Mouse (Mus musculus) stomach, embryonic 15.5 days (tissue): ENCODE results near the gene Zfp1. TPM values are rescaled to one million over a fixed set of nuclear protein-coding genes. Genes with fewer than 3 reads are reported as not detected.

ENCODE experiments used
- ATAC-seq: fragments of 200-750 bp; cut with Nextera tagmentation; 2 replicates; pipeline ENCODE4 v1.8.0; 2017; ENCODE audit warnings: low read depth, moderate number of reproducible peaks, moderate TSS enrichment; ENCODE audit not compliant: insufficient read depth, low FRiP score
- H3K27ac ChIP-seq: fragments of 300-500 bp; sonication (generic); 2 replicates; pipeline ENCODE4 v1.5.1; 2015; ENCODE audit warnings: mild to moderate bottlenecking, inconsistent platforms
- H3K27me3 ChIP-seq: fragments of 300-500 bp; sonication (generic); replicated peaks from 2 replicates; pipeline ENCODE4 v1.6.1; 2015; ENCODE audit warnings: inconsistent platforms
- H3K36me3 ChIP-seq: fragments of 300-500 bp; sonication (generic); 2 replicates; pipeline ENCODE4 v1.6.1; 2015; ENCODE audit warnings: inconsistent platforms
- H3K4me1 ChIP-seq: fragments of 300-500 bp; sonication (generic); 2 replicates; pipeline ENCODE4 v1.6.1; 2015; ENCODE audit warnings: inconsistent platforms
- H3K4me2 ChIP-seq: fragments of 300-500 bp; sonication (generic); 2 replicates; pipeline ENCODE4 v1.6.1; 2015; ENCODE audit warnings: mild to moderate bottlenecking, inconsistent platforms
- H3K4me3 ChIP-seq: fragments of 300-500 bp; sonication (generic); replicated peaks from 2 replicates; pipeline ENCODE4 v1.5.1; 2015; ENCODE audit warnings: inconsistent platforms
- H3K9ac ChIP-seq: fragments of 300-500 bp; sonication (generic); 2 replicates; pipeline ENCODE4 v1.6.1; 2015; ENCODE audit warnings: inconsistent platforms
- H3K9me3 ChIP-seq: fragments of 300-500 bp; sonication (generic); 2 replicates; pipeline ENCODE4 v1.6.1; 2016; ENCODE audit warnings: inconsistent platforms
- WGBS: fragments of 180-500 bp; shearing (Covaris S2); methylation state at CpG from one replicate; pipeline ENCODE4 v1.1.7; 2015; 5-methylcytosine and 5-hydroxymethylcytosine counted together
- polyA plus RNA-seq: library from polyadenylated mRNA; unstranded; fragments of >200 nt; fragmentation: Nextera tagmentation; extraction: Ambion mirVana; gene quantifications from 2 replicates; pipeline ENCODE4 v1.2.1, GENCODE M21; 2015

The Zfp1 gene
- polyA plus RNA-seq, result 17.7 and 19.8 TPM in 2 replicates

GRCm38 (mm10) chr8:111643264-111644141 lies at the start of gene Zfp1:
Zfp1 (plus strand) TSS chr8:111643401.
- H3K36me3 ChIP-seq, result no peaks in the 10 kb centered on the region
- H3K4me2 ChIP-seq, result peak within 1 kb of the TSS; percentile 61
- H3K4me1 ChIP-seq, result peaks cover 7% of the 10 kb centered on the region; the same call in 1 of the 2 replicates
- peak within 1 kb of the TSS; percentile 47 for H3K9ac ChIP-seq
- peak within 1 kb of the TSS; percentile 58 for H3K4me3 ChIP-seq
- under 1% methylated on average over 74 of the region's 75 CpGs for WGBS
- no peaks in the 10 kb centered on the region for H3K9me3 ChIP-seq
- peak; percentile 95 for ATAC-seq
- H3K27ac ChIP-seq, result peak within 1 kb of the TSS; percentile 98
- H3K27me3 ChIP-seq, result no peaks in the 10 kb centered on the region

GRCm38 (mm10) chr8:111594044-111594840 lies 49.0 kb upstream of the Zfp1 start:
- Histone ChIP-seq H3K27me3 (no peaks in the 10 kb centered on the region), H3K27ac (no peak overlapping the region), H3K9ac (no peak overlapping the region), H3K9me3 (no peaks in the 10 kb centered on the region), H3K4me2 (no peak overlapping the region), H3K36me3 (no peaks in the 10 kb centered on the region), H3K4me1 (peaks cover 40% of the 10 kb centered on the region), H3K4me3 (no peak overlapping the region)
- 78% methylated on average over 3 of the region's 3 CpGs for WGBS
- no peak for ATAC-seq

- no peak for ATAC-seq
- 92% methylated on average over 2 of the region's 2 CpGs for WGBS
- Histone ChIP-seq H3K9ac (no peak overlapping the region), H3K4me1 (peaks cover 40% of the 10 kb centered on the region), H3K4me2 (no peak overlapping the region), H3K4me3 (no peak overlapping the region), H3K27me3 (no peaks in the 10 kb centered on the region), H3K27ac (0 out of 2 replicates have a peak overlapping the region, but pooled peaks have one; percentile 83), H3K36me3 (no peaks in the 10 kb centered on the region), H3K9me3 (no peaks in the 10 kb centered on the region)
These were observed 48.2 kb upstream of the Zfp1 start for GRCm38 (mm10) chr8:111594951-111595350.

- H3K9me3 ChIP-seq, result no peaks in the 10 kb centered on the region
- whole genome bisulfite sequencing, result 48% methylated on average over 15 of the region's 15 CpGs
- no peaks in the 10 kb centered on the region for H3K36me3 ChIP-seq
- no peaks in the 10 kb centered on the region for H3K27me3 ChIP-seq
- H3K27ac ChIP-seq, result peak overlapping the region; percentile 83
- no peak overlapping the region; the same call in 1 of the 2 replicates for H3K4me2 ChIP-seq
- H3K9ac ChIP-seq, result no peak overlapping the region
- peak; percentile 72 for ATAC-seq
- H3K4me1 ChIP-seq, result peaks cover 40% of the 10 kb centered on the region
- H3K4me3 ChIP-seq, result 0 out of 2 replicates have a peak overlapping the region, but pooled peaks have one; percentile 1
These were observed 47.3 kb upstream of the Zfp1 start for GRCm38 (mm10) chr8:111595712-111596484.

GRCm38 (mm10) chr8:111596485-111596821 lies 46.7 kb upstream of the Zfp1 start:
- H3K4me1 ChIP-seq, result peaks cover 40% of the 10 kb centered on the region
- H3K9me3 ChIP-seq, result no peaks in the 10 kb centered on the region
- no peaks in the 10 kb centered on the region for H3K27me3 ChIP-seq
- no peak for ATAC-seq
- no peak overlapping the region for H3K9ac ChIP-seq
- 38% methylated on average over 3 of the region's 3 CpGs for WGBS
- peak overlapping the region; percentile 83 for H3K27ac ChIP-seq
- H3K36me3 ChIP-seq, result no peaks in the 10 kb centered on the region
- H3K4me3 ChIP-seq, result no peak overlapping the region
- H3K4me2 ChIP-seq, result no peak overlapping the region

GRCm38 (mm10) chr8:111597310-111597709 lies 45.9 kb upstream of the Zfp1 start:
- WGBS, result 10% methylated on average over 1 of the region's 1 CpGs
- H3K4me2 ChIP-seq, result peak overlapping the region; percentile 22; the same call in 1 of the 2 replicates
- peak overlapping the region; percentile 83 for H3K27ac ChIP-seq
- no peaks in the 10 kb centered on the region for H3K36me3 ChIP-seq
- no peak overlapping the region for H3K9ac ChIP-seq
- H3K27me3 ChIP-seq, result no peaks in the 10 kb centered on the region
- H3K4me1 ChIP-seq, result peaks cover 40% of the 10 kb centered on the region
- H3K4me3 ChIP-seq, result no peak overlapping the region
- H3K9me3 ChIP-seq, result no peaks in the 10 kb centered on the region
- peak; percentile 65 for ATAC-seq

- no peaks in the 10 kb centered on the region for H3K27me3 ChIP-seq
- H3K4me2 ChIP-seq, result no peak overlapping the region
- WGBS, result 70% methylated on average over 9 of the region's 9 CpGs
- no peak for ATAC-seq
- H3K36me3 ChIP-seq, result no peaks in the 10 kb centered on the region
- no peaks in the 10 kb centered on the region for H3K9me3 ChIP-seq
- no peak overlapping the region for H3K27ac ChIP-seq
- H3K9ac ChIP-seq, result no peak overlapping the region
- H3K4me3 ChIP-seq, result no peak overlapping the region
- H3K4me1 ChIP-seq, result peaks cover 29% of the 10 kb centered on the region
These were observed 43.3 kb upstream of the Zfp1 start for GRCm38 (mm10) chr8:111599707-111600444.

- H3K27ac ChIP-seq, result no peak overlapping the region
- no peak for ATAC-seq
These were observed 41.2 kb upstream of the Zfp1 start for GRCm38 (mm10) chr8:111602050-111602449.

GRCm38 (mm10) chr8:111604986-111605385 lies 38.2 kb upstream of the Zfp1 start:
- no peak overlapping the region for H3K4me2 ChIP-seq
- H3K9me3 ChIP-seq, result no peaks in the 10 kb centered on the region
- H3K27me3 ChIP-seq, result no peaks in the 10 kb centered on the region
- H3K27ac ChIP-seq, result no peak overlapping the region
- 98% methylated on average over 2 of the region's 2 CpGs for WGBS
- ATAC-seq, result no peak
- no peak overlapping the region for H3K4me3 ChIP-seq
- H3K9ac ChIP-seq, result no peak overlapping the region
- H3K36me3 ChIP-seq, result peaks cover 3% of the 10 kb centered on the region; the same call in 1 of the 2 replicates
- no peaks in the 10 kb centered on the region; the same call in 1 of the 2 replicates for H3K4me1 ChIP-seq

More at GRCm38 (mm10) chr8:111602050-111602449, 41.2 kb upstream of the Zfp1 start:
- no peak overlapping the region for H3K4me2 ChIP-seq
- no peaks in the 10 kb centered on the region for H3K9me3 ChIP-seq
- no peaks in the 10 kb centered on the region for H3K27me3 ChIP-seq
- 98% methylated on average over 4 of the region's 4 CpGs for WGBS
- no peak overlapping the region for H3K9ac ChIP-seq
- 0 out of 2 replicates have a peak, but pooled peaks cover 3% of the 10 kb centered on the region for H3K36me3 ChIP-seq
- no peak overlapping the region for H3K4me3 ChIP-seq
- H3K4me1 ChIP-seq, result peaks cover 10% of the 10 kb centered on the region

GRCm38 (mm10) chr8:111606961-111607360 lies 36.2 kb upstream of the Zfp1 start:
- Histone ChIP-seq H3K4me3 (no peak overlapping the region), H3K36me3 (peaks cover 5% of the 10 kb centered on the region; the same call in 1 of the 2 replicates), H3K27ac (no peak overlapping the region), H3K9ac (no peak overlapping the region), H3K4me2 (no peak overlapping the region), H3K4me1 (no peaks in the 10 kb centered on the region; the same call in 1 of the 2 replicates), H3K9me3 (no peaks in the 10 kb centered on the region), H3K27me3 (no peaks in the 10 kb centered on the region)
- 81% methylated on average over 9 of the region's 9 CpGs for WGBS
- ATAC-seq, result no peak

- Histone ChIP-seq H3K4me3 (no peak overlapping the region), H3K9me3 (no peaks in the 10 kb centered on the region), H3K27ac (no peak overlapping the region), H3K9ac (no peak overlapping the region), H3K27me3 (no peaks in the 10 kb centered on the region), H3K4me2 (no peak overlapping the region), H3K4me1 (no peaks in the 10 kb centered on the region; the same call in 1 of the 2 replicates), H3K36me3 (peaks cover 5% of the 10 kb centered on the region; the same call in 1 of the 2 replicates)
- WGBS, result 86% methylated on average over 7 of the region's 7 CpGs
- no peak for ATAC-seq
These were observed 35.8 kb upstream of the Zfp1 start for GRCm38 (mm10) chr8:111607414-111607813.
